Mouse (Mus musculus): Measurements from ENCODE around the gene Ago1. TPM values are rescaled to one million over a fixed set of nuclear protein-coding genes. Genes with fewer than 3 reads are reported as not detected.

Gene Ago1
- total and polyA plus RNA-seq, 3 experiments: 6.9 to 29.0 (median 10.9) TPM

- Histone ChIP-seq H3K79me2 (replicated peaks; ENCODE audit: control insufficient read depth, extremely low read depth, insufficient read depth, poor library complexity, severe bottlenecking) (no peaks in the 10 kb centered on the region), H3K27ac (ENCODE audit: insufficient read depth, low read depth) (no peak overlapping the region), H3K4me2 (ENCODE audit: insufficient read depth, low read depth, poor library complexity, severe bottlenecking) (no peak overlapping the region), H3K27me3 (replicated peaks) (no peaks in the 10 kb centered on the region), H3K4me3 (replicated peaks in 1 of 3; ENCODE audit: low read depth in 2 of 3, low read length in 2 of 3, poor library complexity in 1 of 3) (no peak overlapping the region), H3K4me1 (ENCODE audit: control insufficient read depth in 1 of 2, insufficient read depth in 2 of 2) (peaks cover 0 to 7% of the 10 kb centered on the region in 2 experiments; a peak in 1 of 4 replicates), H3K36me3 (replicated peaks in 1 of 2; ENCODE audit: control insufficient read depth in 1 of 2, insufficient read depth in 1 of 2, low read length in 1 of 2) (no peaks in the 10 kb centered on the region), H3K9ac (ENCODE audit: insufficient read depth, low read depth) (no peak overlapping the region), H3K9me3 (replicated peaks; ENCODE audit: low read length) (no peaks in the 10 kb centered on the region)
- no peak for DNase-seq (ENCODE audit: extremely low read depth)
- dilution Hi-C loops (cut with MboI; ENCODE audit: extremely low pct_ligation_motif_present, extremely low pct_unique_long_range_greater_than_20kb, low sequenced_read_pairs) (no loop called here), in situ Hi-C loops (cut with MboI; ENCODE audit: low pct_ligation_motif_present, low pct_unique_long_range_greater_than_20kb, low sequenced_read_pairs) (no loop called here)
- no peak for TF ChIP-seq MAZ (IDR thresholded peaks at IDR 0.05; ENCODE audit: low read depth, low read length)
- TF ChIP-seq CTCF (conservative IDR thresholded peaks at IDR 0.05 in 1 of 2, IDR thresholded peaks at IDR 0.05 in 1 of 2; ENCODE audit: low read depth in 2 of 2, low read length in 2 of 2): no peak
- TF ChIP-seq MAX (IDR thresholded peaks at IDR 0.05; ENCODE audit: low read length): no peak
- no peak for TF ChIP-seq KAT2A (IDR thresholded peaks at IDR 0.05; ENCODE audit: insufficient replicate concordance, low read length)
- TF ChIP-seq SMC3 (IDR thresholded peaks at IDR 0.05; ENCODE audit: low read depth, low read length): no peak
- no peak for TF ChIP-seq MXI1 (IDR thresholded peaks at IDR 0.05; ENCODE audit: low read depth, low read length)
- TF ChIP-seq RCOR1 (conservative IDR thresholded peaks at IDR 0.05; ENCODE audit: low read depth, low read length): no peak
- no peak for TF ChIP-seq UBTF (IDR thresholded peaks at IDR 0.05; ENCODE audit: low read depth, low read length)
- TF ChIP-seq TCF12 (IDR thresholded peaks at IDR 0.05; ENCODE audit: low read depth, low read length): no peak
- no peak for TF ChIP-seq POLR2A (IDR thresholded peaks at IDR 0.05; ENCODE audit: low read depth, low read length)
- TF ChIP-seq JUN (IDR thresholded peaks at IDR 0.05; ENCODE audit: insufficient read depth, low read depth, low read length): no peak
- no peak for TF ChIP-seq BHLHE40 (IDR thresholded peaks at IDR 0.05; ENCODE audit: low read depth, low read length)
Measured at GRCm38 (mm10) chr4:126473031-126473430, 4.6 kb upstream of the Ago1 start.

DNA sequence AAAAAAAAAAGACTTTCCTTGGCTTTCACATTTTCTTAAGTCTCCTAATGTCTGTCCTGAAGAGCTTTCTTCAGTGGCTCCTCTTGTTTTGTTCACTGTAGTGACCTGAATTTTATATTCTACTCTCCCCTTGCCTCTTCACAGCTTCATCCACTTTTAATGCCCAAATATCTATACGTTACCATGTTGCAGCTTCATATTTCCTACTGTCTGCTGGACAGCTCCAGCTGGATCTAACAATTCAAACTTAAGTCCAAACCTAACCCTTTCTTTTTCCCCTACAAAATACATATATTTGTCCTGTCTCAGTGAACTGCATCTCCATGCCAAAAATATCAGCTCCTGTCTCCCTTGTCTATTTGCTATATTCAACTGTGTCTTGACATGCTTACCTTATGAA lies 951 bp upstream of the Ago1 start:
- in situ Hi-C loops (cut with MboI; ENCODE audit: low pct_ligation_motif_present, low pct_unique_long_range_greater_than_20kb, low sequenced_read_pairs): loop anchor here (10.0 kb wide), 1 partner anchor 135 kb away; no protein-coding TSS in a partner anchor
- H3K4me2 ChIP-seq (ENCODE audit: insufficient read depth, low read depth, poor library complexity, severe bottlenecking): no peak overlapping the region

More for the DNA sequence above, 951 bp upstream of the Ago1 start:
- Histone ChIP-seq H3K9me3 (replicated peaks; ENCODE audit: low read length) (no peaks in the 10 kb centered on the region), H3K4me3 (replicated peaks in 1 of 3; ENCODE audit: low read depth in 2 of 3, low read length in 2 of 3, poor library complexity in 1 of 3) (no peak overlapping the region), H3K9ac (ENCODE audit: insufficient read depth, low read depth) (no peak overlapping the region), H3K36me3 (replicated peaks in 1 of 2; ENCODE audit: control insufficient read depth in 1 of 2, insufficient read depth in 1 of 2, low read length in 1 of 2) (no peaks in the 10 kb centered on the region), H3K27ac (ENCODE audit: insufficient read depth, low read depth) (no peak overlapping the region), H3K4me1 (ENCODE audit: control insufficient read depth in 1 of 2, insufficient read depth in 2 of 2) (peaks cover 16 to 40% of the 10 kb centered on the region in 2 experiments; a peak in 3 of 4 replicates), H3K27me3 (replicated peaks) (no peaks in the 10 kb centered on the region), H3K79me2 (replicated peaks; ENCODE audit: control insufficient read depth, extremely low read depth, insufficient read depth, poor library complexity, severe bottlenecking) (peaks cover 18% of the 10 kb centered on the region)
- dilution Hi-C loops (cut with MboI; ENCODE audit: extremely low pct_ligation_motif_present, extremely low pct_unique_long_range_greater_than_20kb, low sequenced_read_pairs): no loop called here
- TF ChIP-seq MYC (IDR thresholded peaks at IDR 0.05; ENCODE audit: low read depth, low read length): no peak
- no peak for TF ChIP-seq PAX5 (IDR thresholded peaks at IDR 0.05; ENCODE audit: low read length)
- TF ChIP-seq MXI1 (IDR thresholded peaks at IDR 0.05; ENCODE audit: low read depth, low read length): no peak
- TF ChIP-seq JUND (conservative IDR thresholded peaks at IDR 0.05; ENCODE audit: low read depth, low read length): no peak
- no peak for TF ChIP-seq CTCF (conservative IDR thresholded peaks at IDR 0.05 in 1 of 2, IDR thresholded peaks at IDR 0.05 in 1 of 2; ENCODE audit: low read depth in 2 of 2, low read length in 2 of 2)
- TF ChIP-seq HCFC1 (IDR thresholded peaks at IDR 0.05; ENCODE audit: low read depth, low read length): no peak
- no peak for TF ChIP-seq MAX (IDR thresholded peaks at IDR 0.05; ENCODE audit: low read length)
- no peak for TF ChIP-seq CHD1 (IDR thresholded peaks at IDR 0.05; ENCODE audit: low read depth, low read length)
- no peak for TF ChIP-seq USF2 (conservative IDR thresholded peaks at IDR 0.05; ENCODE audit: low read depth, low read length)
- no peak for TF ChIP-seq SMC3 (IDR thresholded peaks at IDR 0.05; ENCODE audit: low read depth, low read length)
- DNase-seq (ENCODE audit: extremely low read depth): no peak
